Mouse (Mus musculus) cerebellum, adult 2 months (tissue): ENCODE measurements around the gene Jakmip3. TPM values are rescaled to one million over a fixed set of nuclear protein-coding genes. Genes with fewer than 3 reads are reported as not detected.

Experiments used
- DNase-seq, 2 experiments: peaks; one replicate each; pipeline ENCODE4 v3.0.0; 2021
- H3K27ac ChIP-seq: fragments of 200-500 bp; 2 replicates; pipeline ENCODE4 v1.5.1; 2012; ENCODE audit warnings: low read length, control low read depth, inconsistent platforms; ENCODE audit not compliant: insufficient read depth
- H3K27me3 ChIP-seq: fragments of 200-500 bp; 2 replicates; pipeline ENCODE4 v1.6.1; 2012; ENCODE audit warnings: inconsistent platforms, mild to moderate bottlenecking, low read length, moderate library complexity; ENCODE audit not compliant: control insufficient read depth, insufficient read depth
- H3K4me1 ChIP-seq: fragments of 200-500 bp; 2 replicates; pipeline ENCODE4 v1.6.1; 2011; ENCODE audit warnings: low read length; ENCODE audit not compliant: control insufficient read depth, insufficient read depth
- H3K4me3 ChIP-seq: fragments of 200-500 bp; replicated peaks from 2 replicates; pipeline ENCODE3; 2011; ENCODE audit warnings: mild to moderate bottlenecking, low read depth, low read length, control low read depth; ENCODE audit not compliant: insufficient read depth
- CTCF ChIP-seq: fragments of 200-500 bp; IDR thresholded peaks from 2 replicates; pipeline ENCODE4 v1.5.1; 2011; ENCODE audit warnings: low read depth, mild to moderate bottlenecking, control low read depth, low read length, moderate library complexity, borderline replicate concordance; ENCODE audit not compliant: insufficient read depth
- POLR2A ChIP-seq: fragments of 200-500 bp; IDR thresholded peaks from 2 replicates; pipeline ENCODE4 v1.6.1; 2011; ENCODE audit warnings: low read length, control low read depth, borderline replicate concordance; ENCODE audit not compliant: insufficient read depth
- WGBS: fragments of 180-500 bp; shearing (Covaris S2); methylation state at CpG from one replicate; pipeline ENCODE4 v1.1.7; 2018; 5-methylcytosine and 5-hydroxymethylcytosine counted together
- polyA plus RNA-seq: library from polyadenylated mRNA; depleted of rRNA; stranded (reverse); fragments of >200 nt; gene quantifications from 2 replicates; pipeline ENCODE4 v1.2.3, GENCODE M21; 2012

The Jakmip3 gene
- polyA plus RNA-seq, 1 experiment: 47.6 TPM

DNA sequence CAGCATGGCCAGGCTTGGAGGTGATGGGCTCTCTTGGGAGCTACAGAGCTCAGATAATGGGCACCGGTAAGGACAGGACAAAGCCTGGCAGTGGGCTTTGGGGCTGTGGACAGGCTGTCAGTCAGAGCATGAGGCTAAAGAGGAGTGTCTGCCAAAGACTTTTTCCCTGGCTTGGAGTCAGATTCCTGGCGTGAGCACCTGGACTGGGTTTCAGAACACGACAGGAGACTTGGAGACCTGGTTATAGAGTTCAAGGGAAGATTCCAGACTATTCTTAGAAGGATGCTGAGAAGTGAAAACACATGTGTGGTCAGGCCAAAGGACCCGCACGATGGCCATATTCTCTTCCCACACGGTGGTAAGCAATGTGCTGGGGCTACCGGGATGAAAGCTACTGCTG lies 165.2 kb downstream of the Jakmip3 start:
- no peak for TF ChIP-seq POLR2A
- TF ChIP-seq CTCF: no peak
- WGBS: 8% methylated on average over 7 of the region's 7 CpGs

GRCm38 (mm10) chr7:139107908-139108650 lies 167.5 kb downstream of the Jakmip3 start:
- 84% methylated on average over 9 of the region's 9 CpGs for WGBS
- TF ChIP-seq POLR2A (no peak), CTCF (no peak)
- no peak for DNase-seq

More for the DNA sequence above, 165.2 kb downstream of the Jakmip3 start:
- Histone ChIP-seq H3K4me3 (no peak overlapping the region), H3K27ac (no peak overlapping the region), H3K27me3 (no peaks in the 10 kb centered on the region), H3K4me1 (peaks cover 61% of the 10 kb centered on the region)
- peak; percentile 91 for DNase-seq

DNA sequence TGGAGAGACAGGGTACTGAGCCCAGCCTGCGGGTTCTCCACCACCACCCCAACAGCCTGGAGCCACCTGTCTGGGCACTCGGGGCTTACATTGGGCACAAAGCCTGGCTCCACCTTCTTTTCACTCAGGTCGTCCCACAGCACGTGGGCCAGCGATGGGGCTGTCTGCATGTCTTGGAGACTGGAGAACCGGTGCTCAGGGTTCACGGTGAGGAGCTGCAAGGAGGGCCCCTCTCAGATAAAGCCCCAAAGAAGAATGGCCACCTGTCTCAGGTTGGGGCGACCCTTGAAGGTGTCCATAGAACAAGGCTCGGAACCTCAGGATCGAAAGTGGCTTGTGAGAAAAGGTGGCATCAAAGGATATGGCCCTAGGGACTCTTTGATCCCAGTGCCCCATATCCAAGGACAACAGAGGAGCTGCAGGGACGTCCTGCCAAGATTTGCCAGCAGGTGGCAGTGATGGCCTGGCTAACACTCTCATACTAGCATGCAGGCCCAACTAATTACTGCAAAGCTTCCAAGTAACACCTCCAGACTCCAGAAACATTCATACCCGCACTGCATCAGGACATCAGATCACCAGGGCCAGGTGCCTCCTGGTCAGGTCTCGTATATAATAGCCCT lies 178.7 kb downstream of the Jakmip3 start:
- H3K4me1 ChIP-seq: no peaks in the 10 kb centered on the region
- H3K4me3 ChIP-seq: no peak overlapping the region
- H3K27me3 ChIP-seq: no peaks in the 10 kb centered on the region
- 43% methylated on average over 13 of the region's 13 CpGs for WGBS
- H3K27ac ChIP-seq: no peak overlapping the region
- TF ChIP-seq POLR2A: no peak
- peak; percentile 96 for TF ChIP-seq CTCF
- peak; percentile 84 to 89 for DNase-seq

More at GRCm38 (mm10) chr7:139107908-139108650, 167.5 kb downstream of the Jakmip3 start:
- H3K4me3 ChIP-seq: no peak overlapping the region
- no peak overlapping the region for H3K27ac ChIP-seq
- H3K27me3 ChIP-seq: no peaks in the 10 kb centered on the region
- peaks cover 40% of the 10 kb centered on the region for H3K4me1 ChIP-seq

GRCm38 (mm10) chr7:139119775-139120153 lies 179.2 kb downstream of the Jakmip3 start:
- H3K27me3 ChIP-seq: no peaks in the 10 kb centered on the region
- no peak overlapping the region for H3K4me3 ChIP-seq
- 64% methylated on average over 2 of the region's 2 CpGs for WGBS
- H3K27ac ChIP-seq: no peak overlapping the region
- no peaks in the 10 kb centered on the region for H3K4me1 ChIP-seq
- DNase-seq: no peak
- no peak for TF ChIP-seq POLR2A

DNA sequence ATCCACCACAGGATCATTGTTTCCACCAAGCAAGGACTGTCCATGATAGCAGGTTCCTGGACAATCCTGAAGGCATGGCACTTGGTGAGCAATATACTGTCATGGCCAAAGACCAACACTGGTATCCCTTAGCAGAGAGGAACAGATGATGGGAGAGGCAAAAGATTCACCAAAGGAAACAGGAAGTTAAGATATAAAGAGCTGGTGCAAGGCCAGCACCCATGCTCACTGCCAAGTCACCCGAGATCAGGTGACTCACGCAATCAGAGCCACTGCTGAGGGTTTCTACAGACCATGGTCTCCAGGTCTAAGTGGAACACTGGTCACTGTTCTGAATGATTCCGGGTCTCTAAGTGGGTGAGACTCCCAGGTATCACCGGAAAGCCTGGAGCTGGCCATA lies 185.4 kb downstream of the Jakmip3 start:
- TF ChIP-seq CTCF (no peak), POLR2A (no peak)
- Histone ChIP-seq H3K4me1 (no peaks in the 10 kb centered on the region), H3K27ac (no peak overlapping the region), H3K27me3 (no peaks in the 10 kb centered on the region), H3K4me3 (no peak overlapping the region)
- 89% methylated on average over 4 of the region's 4 CpGs for WGBS
- no peak for DNase-seq

DNA sequence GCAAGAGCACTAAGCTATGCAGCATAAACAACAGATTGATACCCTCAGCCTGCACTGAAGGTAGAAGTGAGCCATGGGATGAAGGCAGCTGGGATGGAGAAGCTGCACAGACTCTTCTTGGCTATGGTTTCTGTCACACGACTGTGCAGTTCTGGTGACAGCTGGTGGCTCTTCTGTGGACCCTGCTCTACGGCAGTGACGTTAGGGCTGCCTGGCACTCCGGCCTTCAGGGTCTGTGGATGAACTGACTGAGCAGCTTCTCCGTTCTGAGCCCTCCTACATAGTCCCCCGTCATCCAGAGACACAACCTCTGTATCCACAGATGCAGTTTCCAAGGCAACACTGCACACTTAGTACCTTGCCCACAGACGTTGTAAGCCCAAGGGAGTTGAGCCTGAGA lies 186.0 kb downstream of the Jakmip3 start:
- H3K4me1 ChIP-seq: no peaks in the 10 kb centered on the region
- no peak for DNase-seq
- H3K27ac ChIP-seq: no peak overlapping the region
- WGBS: 37% methylated on average over 7 of the region's 7 CpGs
- TF ChIP-seq POLR2A (no peak), CTCF (no peak)
- no peak overlapping the region for H3K4me3 ChIP-seq
- H3K27me3 ChIP-seq: no peaks in the 10 kb centered on the region

DNA sequence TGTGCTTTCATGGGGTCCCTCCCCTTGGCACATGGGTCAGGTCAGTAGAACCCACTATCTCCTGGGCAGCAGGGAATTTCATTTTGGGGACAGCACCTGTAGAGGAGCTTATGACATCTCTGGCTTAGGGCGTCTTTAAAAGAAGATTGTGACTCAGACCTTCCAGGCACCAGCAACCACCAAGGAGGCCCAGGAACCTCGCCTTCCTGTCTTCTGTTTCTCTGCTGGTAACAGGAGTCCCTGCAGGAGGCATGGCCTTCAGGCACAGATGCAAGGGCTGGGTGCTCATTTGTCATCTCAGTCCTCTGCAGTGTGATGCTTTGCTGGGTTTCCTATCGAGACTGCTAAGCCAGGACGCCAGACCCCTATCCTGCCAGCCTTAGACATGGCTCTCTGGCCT lies 188.5 kb downstream of the Jakmip3 start:
- no peak overlapping the region for H3K27ac ChIP-seq
- TF ChIP-seq POLR2A (no peak), CTCF (no peak)
- 97% methylated on average over 4 of the region's 4 CpGs for WGBS
- H3K4me3 ChIP-seq: no peak overlapping the region
- H3K4me1 ChIP-seq: peaks cover 6% of the 10 kb centered on the region
- no peak for DNase-seq
- H3K27me3 ChIP-seq: no peaks in the 10 kb centered on the region

DNA sequence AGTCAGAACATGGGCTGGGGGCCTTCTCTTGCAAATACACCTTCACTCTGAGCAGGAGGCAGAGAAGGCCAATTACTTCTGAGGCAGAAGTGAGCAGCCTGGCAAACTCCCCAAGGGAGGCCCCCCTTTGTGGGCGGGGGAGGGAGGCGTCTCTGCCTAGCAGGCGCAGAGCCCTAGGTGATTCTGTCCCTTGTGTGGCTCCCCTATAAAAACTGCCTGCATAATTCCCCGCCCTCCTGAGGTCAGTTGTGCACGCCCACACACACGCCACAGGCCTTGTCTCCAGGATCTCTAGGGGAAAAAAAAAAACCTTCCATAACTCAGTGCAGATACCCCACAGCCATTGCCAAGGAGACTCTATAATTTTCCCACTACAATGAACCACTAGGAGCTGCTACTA lies 189.8 kb downstream of the Jakmip3 start:
- no peak overlapping the region for H3K4me3 ChIP-seq
- H3K27ac ChIP-seq: no peak overlapping the region
- TF ChIP-seq POLR2A (no peak), CTCF (no peak)
- peaks cover 11% of the 10 kb centered on the region for H3K4me1 ChIP-seq
- no peaks in the 10 kb centered on the region for H3K27me3 ChIP-seq
- 73% methylated on average over 6 of the region's 6 CpGs for WGBS
- no peak for DNase-seq
